Comparison of ENCODE assay signal across 8 mouse cellular contexts in genomic region chr5:124095596-124096232, GRCm38 (mm10). TPM values are rescaled to one million over a fixed set of nuclear protein-coding genes. Genes with fewer than 3 reads are reported as not detected.
DNase-seq lines count a peak whose midpoint lies in the region; ATAC-seq and TF ChIP-seq lines count a peak whose summit lies in the region.

Gene Abcb9 (minus strand): TSS chr5:124095798.

- peak; percentile 38; the same call in 1 of the 2 replicates for TF ChIP-seq POLR2A in olfactory bulb, adult 2 months (IDR thresholded peaks at IDR 0.05; ENCODE audit: insufficient read depth, low read depth, low read length)
- 0 out of 2 replicates have a peak, but pooled peaks have one; percentile 13 for TF ChIP-seq POLR2A in thymus, adult 2 months (IDR thresholded peaks at IDR 0.05; ENCODE audit: control insufficient read depth, extremely low read depth, insufficient read depth, low read length, poor library complexity)

- H3K27me3 ChIP-seq in forebrain, embryonic 16.5 days (replicated peaks; ENCODE audit: control insufficient read depth, insufficient read depth, low read length), result peaks cover 2% of the 10 kb centered on the region; the same call in 1 of the 2 replicates
- no peaks in the 10 kb centered on the region for H3K27me3 ChIP-seq in lung, embryonic 14.5 days (ENCODE audit: insufficient read depth, low read length)
- no peaks in the 10 kb centered on the region for H3K27me3 ChIP-seq in thymus, adult 2 months (ENCODE audit: control insufficient read depth, insufficient read depth, low read length)

- in situ Hi-C loops in ES-E14 (cut with MboI; ENCODE audit: low sequenced_read_pairs in 2 of 2, unreplicated experiment in 2 of 2), result no loop called here

- ATAC-seq in forebrain, embryonic 16.5 days, result peak; percentile 74
- peak; percentile 84 for ATAC-seq in lung, embryonic 14.5 days (ENCODE audit: insufficient read depth)

- peaks cover 0 to 7% of the 10 kb centered on the region in 2 experiments; a peak in 1 of 4 replicates for H3K4me1 ChIP-seq in ES-E14 (ENCODE audit: control insufficient read depth in 2 of 2, insufficient read depth in 2 of 2, low read length in 2 of 2, poor library complexity in 1 of 2)
- peaks cover 14% of the 10 kb centered on the region for H3K4me1 ChIP-seq in forebrain, embryonic 16.5 days (replicated peaks; ENCODE audit: control insufficient read depth, insufficient read depth, low read length)
- H3K4me1 ChIP-seq in lung, embryonic 14.5 days (ENCODE audit: insufficient read depth), result no peaks in the 10 kb centered on the region
- H3K4me1 ChIP-seq in olfactory bulb, adult 2 months (ENCODE audit: control insufficient read depth, insufficient read depth, low read length), result peaks cover 32% of the 10 kb centered on the region
- H3K4me1 ChIP-seq in thymus, adult 2 months (replicated peaks; ENCODE audit: control insufficient read depth, insufficient read depth, low read length), result peaks cover 11% of the 10 kb centered on the region

- peak within 1 kb of the TSS; percentile 28; the same call in 1 of the 2 replicates for H3K9ac ChIP-seq in ES-E14 (ENCODE audit: insufficient read depth, low read depth, low read length, poor library complexity, severe bottlenecking)
- H3K9ac ChIP-seq in forebrain, embryonic 16.5 days (replicated peaks; ENCODE audit: low read depth, low read length), result peak within 1 kb of the TSS; percentile 47
- H3K9ac ChIP-seq in lung, embryonic 14.5 days, result peak within 1 kb of the TSS; percentile 10

- no peaks in the 10 kb centered on the region for H3K36me3 ChIP-seq in ES-E14 (ENCODE audit: control insufficient read depth, insufficient read depth, low read length, poor library complexity, severe bottlenecking)
- no peaks in the 10 kb centered on the region for H3K36me3 ChIP-seq in forebrain, embryonic 16.5 days (ENCODE audit: control insufficient read depth, insufficient read depth)
- H3K36me3 ChIP-seq in lung, embryonic 14.5 days (ENCODE audit: insufficient read depth), result no peaks in the 10 kb centered on the region
- H3K36me3 ChIP-seq in thymus, adult 2 months (ENCODE audit: control insufficient read depth, insufficient read depth, low read length), result no peaks in the 10 kb centered on the region

- no peak within 1 kb of the TSS for H3K27ac ChIP-seq in ES-E14 (ENCODE audit: insufficient read depth, low read depth, low read length, poor library complexity, severe bottlenecking)
- no peak within 1 kb of the TSS for H3K27ac ChIP-seq in forebrain, embryonic 16.5 days (ENCODE audit: low read length)
- peak within 1 kb of the TSS; percentile 90 for H3K27ac ChIP-seq in layer of hippocampus, adult 2 months
- no peak within 1 kb of the TSS for H3K27ac ChIP-seq in lung, embryonic 14.5 days (ENCODE audit: low read depth)
- H3K27ac ChIP-seq in olfactory bulb, adult 2 months (ENCODE audit: insufficient read depth, low read depth, low read length), result peak within 1 kb of the TSS; percentile 1; the same call in 1 of the 2 replicates
- H3K27ac ChIP-seq in thymus, adult 2 months (ENCODE audit: control insufficient read depth, insufficient read depth, low read length), result no peak within 1 kb of the TSS

- peak; percentile 98 for DNase-seq in ES-E14 (ENCODE audit: low read depth, low spot score)
- peak; percentile 99 for DNase-seq in cerebellum, adult 18-20 months
- peak; percentile 94 to 98 for DNase-seq in heart, postnatal 36 days
- peak; percentile 96 to 97 for DNase-seq in layer of hippocampus, adult 2 months (ENCODE audit: low spot score in 2 of 2)
- DNase-seq in lung, embryonic 14.5 days, result peak; percentile 94
- peak; percentile 89 for DNase-seq in thymus, adult 2 months

- no peak for TF ChIP-seq CTCF in layer of hippocampus, adult 2 months (conservative IDR thresholded peaks at IDR 0.05)
- TF ChIP-seq CTCF in lung, embryonic 14.5 days (IDR thresholded peaks at IDR 0.05; ENCODE audit: low read depth), result no peak
- TF ChIP-seq CTCF in olfactory bulb, adult 2 months (IDR thresholded peaks at IDR 0.05; ENCODE audit: insufficient read depth, low read depth, low read length), result no peak
- TF ChIP-seq CTCF in thymus, adult 2 months (IDR thresholded peaks at IDR 0.05; ENCODE audit: borderline replicate concordance, control insufficient read depth, extremely low read depth, insufficient read depth, low read length, poor library complexity), result no peak

- H3K4me2 ChIP-seq in forebrain, embryonic 16.5 days (ENCODE audit: low read length), result peak within 1 kb of the TSS; percentile 47
- H3K4me2 ChIP-seq in lung, embryonic 14.5 days, result peak within 1 kb of the TSS; percentile 64

- no peaks in the 10 kb centered on the region for H3K9me3 ChIP-seq in ES-E14 (ENCODE audit: control insufficient read depth, insufficient read depth, low read depth, low read length)
- no peaks in the 10 kb centered on the region for H3K9me3 ChIP-seq in forebrain, embryonic 16.5 days (ENCODE audit: control insufficient read depth, low read length)
- H3K9me3 ChIP-seq in lung, embryonic 14.5 days (ENCODE audit: low read depth, low read length), result no peaks in the 10 kb centered on the region

- intact Hi-C loops in heart, postnatal 36 days (cut with DNase I), result no loop called here

- WGBS in forebrain, embryonic 16.5 days, result 2% methylated on average over 42 of the region's 42 CpGs
- under 1% methylated on average over 42 of the region's 42 CpGs for WGBS in lung, embryonic 14.5 days
- WGBS in olfactory bulb, adult 2 months, result 1% methylated on average over 42 of the region's 42 CpGs
- WGBS in thymus, adult 2 months, result 2% methylated on average over 42 of the region's 42 CpGs

- peak within 1 kb of the TSS; percentile 60 to 76 for H3K4me3 ChIP-seq in ES-E14 (ENCODE audit: insufficient read depth in 1 of 2, low read depth in 1 of 2, low read length in 2 of 2, poor library complexity in 1 of 2, severe bottlenecking in 1 of 2)
- H3K4me3 ChIP-seq in forebrain, embryonic 16.5 days (replicated peaks; ENCODE audit: low read length), result peak within 1 kb of the TSS; percentile 45
- peak within 1 kb of the TSS; percentile 93 for H3K4me3 ChIP-seq in layer of hippocampus, adult 2 months
- peak within 1 kb of the TSS; percentile 34 for H3K4me3 ChIP-seq in lung, embryonic 14.5 days (ENCODE audit: low read depth, low read length)
- peak within 1 kb of the TSS; percentile 59 for H3K4me3 ChIP-seq in olfactory bulb, adult 2 months (ENCODE audit: insufficient read depth, low read depth, low read length)
- peak within 1 kb of the TSS; percentile 38 for H3K4me3 ChIP-seq in thymus, adult 2 months (ENCODE audit: control insufficient read depth, insufficient read depth, low read length)

TF ChIP-seq in ES-E14, 5 proteins besides CTCF, POLR2A, EP300 and RAD21:
- TF ChIP-seq ZNF384 (IDR thresholded peaks at IDR 0.05; ENCODE audit: low read depth, low read length) (0 out of 2 replicates have a peak, but pooled peaks have one; percentile 21), MAFK (IDR thresholded peaks at IDR 0.05; ENCODE audit: insufficient read depth, low read depth, low read length) (no peak)

RNA-seq across cellular contexts. Expression of gene Abcb9, which starts in this region (rescaled TPM):
- total RNA-seq in ES-E14 (2012; rRNA removed), result 0.76 and 0.95 TPM in 2 replicates
- polyA plus RNA-seq in forebrain, embryonic 16.5 days (2015; fragmentation: Nextera tagmentation; extraction: Ambion mirVana), result 11.3 and 13.4 TPM in 2 replicates
- total RNA-seq in heart, postnatal 36 days (2021), result 1 to 10 TPM; 7.6 to 8.3 TPM
- total RNA-seq in layer of hippocampus, adult 2 months (2021), result 10 to 100 TPM; 27.0 to 31.7 TPM
- polyA plus RNA-seq in lung, embryonic 14.5 days (2014; fragmentation: Nextera tagmentation; extraction: Ambion mirVana), result 0.88 and 1.1 TPM in 2 replicates
- polyA plus RNA-seq in olfactory bulb, adult 2 months (2012; ENCODE audit: insufficient read depth, insufficient read length, low replicate concordance, missing spikeins), result not detected in 2 replicates
- polyA plus RNA-seq in thymus, adult 2 months (2012; rRNA removed), result 48.2 and 54.0 TPM in 2 replicates

Comparison
In these comparisons a context has a peak if more than half of its experiments do, and no peak if none do; other contexts are left out.
1. Peak in DNase-seq, H3K4me3 ChIP-seq and H3K9ac ChIP-seq in ES-E14; RNA of the gene not detected or under 1 TPM.
2. H3K27ac ChIP-seq: peak in layer of hippocampus, adult 2 months (single experiment) and olfactory bulb, adult 2 months (single experiment); none in ES-E14 (single experiment), forebrain, embryonic 16.5 days (single experiment), lung, embryonic 14.5 days (single experiment) and thymus, adult 2 months (single experiment).
3. H3K4me3 ChIP-seq: peak in every context shown above with its lines; median percentile 93 in layer of hippocampus, adult 2 months; 68 in ES-E14; 59 in olfactory bulb, adult 2 months; 45 in forebrain, embryonic 16.5 days; 38 in thymus, adult 2 months; 34 in lung, embryonic 14.5 days.
4. Peak in every context shown above with its lines, with median percentiles within 50 percentile points of each other: DNase-seq and H3K9ac ChIP-seq.